In the genomic region with DNA sequence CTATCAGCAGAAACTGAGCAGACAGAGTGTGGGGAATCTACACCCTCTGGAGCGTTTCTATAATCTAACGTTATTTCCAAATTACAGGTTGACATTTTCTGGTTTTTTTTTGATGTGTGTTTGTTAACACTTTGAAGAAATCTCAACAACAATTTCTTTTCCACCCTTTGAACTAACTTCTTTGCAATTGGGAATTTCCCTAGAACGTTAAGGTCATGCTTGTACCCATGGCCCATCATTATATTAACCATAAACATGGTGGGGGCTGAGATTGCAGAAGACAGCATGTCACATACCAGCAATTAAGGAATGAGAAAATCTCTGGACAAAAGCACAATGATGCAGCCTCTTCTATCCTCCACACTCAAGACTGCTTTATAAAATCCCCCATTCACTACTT, we compare ENCODE assay signal across 16 mouse cellular contexts. TPM values are rescaled to one million over a fixed set of nuclear protein-coding genes. Genes with fewer than 3 reads are reported as not detected.
A peak's percentile ranks its signal among the peaks of the same experiment; 100 is the strongest.
DNase-seq lines count a peak whose midpoint lies in the region; ATAC-seq lines count a peak whose summit lies in the region.
"Had no signal": no experiment of that assay in that cellular context is flagged by ENCODE, and none has a peak within 500 bp of the region (broad histone marks: within the 10 kb centered on the region; RNA-seq: fewer than 3 reads in every experiment).

No protein-coding gene starts in this region.

- peak; percentile 13 for ATAC-seq in CD4-positive, CD25-positive, alpha-beta regulatory T cell, adult 4 months
- ATAC-seq in granulocyte monocyte progenitor cell, adult 5-6 weeks (replicated peaks; ENCODE audit: poor library complexity, severe bottlenecking) = peak; percentile 7; the same call in 1 of the 2 replicates
- ATAC-seq in megakaryocyte progenitor cell, adult 5-6 weeks (replicated peaks; ENCODE audit: poor library complexity) = peak; percentile 26
- ATAC-seq: forebrain, embryonic 15.5 days; hindbrain, postnatal 0 days; Patski had no signal

- DNase-seq in CD4-positive helper T cell, adult 2 months (ENCODE audit: low read depth, low spot score) = peak; percentile 72
- no peak for DNase-seq in urinary bladder, adult 2 months (ENCODE audit: low spot score)
- no peak for DNase-seq in layer of hippocampus, adult 9-10 months (ENCODE audit: low spot score)
- no peak for DNase-seq in left cerebral cortex, adult 11 months (ENCODE audit: low spot score)
- DNase-seq: adrenal gland, adult 2 months; adrenal gland, postnatal 25 days; cerebellum, adult 8-10 months; cerebellum, postnatal 14 days; gastrocnemius, postnatal 36 days; heart, postnatal 14 days had no signal

RNA-seq across cellular contexts. Expression of gene Ptprc, which starts 30.4 kb away (rescaled TPM):
- polyA plus RNA-seq in CD4-positive, CD25-positive, alpha-beta regulatory T cell, adult 4 months (2017; shearing (Covaris generic)) = 1,000 to 10,000 TPM; 1,419 to 1,542 TPM
- 114 and 122 TPM in 2 replicates for total RNA-seq in granulocyte monocyte progenitor cell, adult 5-6 weeks (2014; fragmentation: Nextera tagmentation)
- 166 and 176 TPM in 2 replicates for total RNA-seq in granulocyte monocyte progenitor cell, adult 5-6 weeks (2017)
- 125 and 141 TPM in 2 replicates for total RNA-seq in megakaryocyte progenitor cell, adult 5-6 weeks (2015)
- 142 and 173 TPM in 2 replicates for total RNA-seq in megakaryocyte progenitor cell, adult 5-6 weeks (2017)
- polyA plus RNA-seq in urinary bladder, adult 2 months (2012; rRNA removed) = 11.8 and 12.3 TPM in 2 replicates
